Mouse (Mus musculus) testis, postnatal 14 days (tissue): ENCODE results near the gene Gja5.

Experiments
- DNase-seq: peaks from one replicate; pipeline ENCODE4 v3.0.0; 2021; ENCODE audit warnings: low spot score

Gene Gja5

GRCm38 (mm10) chr3:96904393-96904792, at the start of gene Gja5:
Gene Gja5 (plus strand): TSS chr3:96904693.
- no peak for DNase-seq

GRCm38 (mm10) chr3:96855833-96856232, 48.7 kb upstream of the Gja5 start:
- DNase-seq: no peak

- DNase-seq: no peak
These were observed 44.0 kb upstream of the Gja5 start for GRCm38 (mm10) chr3:96860498-96860897.

GRCm38 (mm10) chr3:96867863-96868262, 36.6 kb upstream of the Gja5 start:
- no peak for DNase-seq

- no peak for DNase-seq
These were observed 35.9 kb upstream of the Gja5 start for GRCm38 (mm10) chr3:96868566-96868965.

DNA sequence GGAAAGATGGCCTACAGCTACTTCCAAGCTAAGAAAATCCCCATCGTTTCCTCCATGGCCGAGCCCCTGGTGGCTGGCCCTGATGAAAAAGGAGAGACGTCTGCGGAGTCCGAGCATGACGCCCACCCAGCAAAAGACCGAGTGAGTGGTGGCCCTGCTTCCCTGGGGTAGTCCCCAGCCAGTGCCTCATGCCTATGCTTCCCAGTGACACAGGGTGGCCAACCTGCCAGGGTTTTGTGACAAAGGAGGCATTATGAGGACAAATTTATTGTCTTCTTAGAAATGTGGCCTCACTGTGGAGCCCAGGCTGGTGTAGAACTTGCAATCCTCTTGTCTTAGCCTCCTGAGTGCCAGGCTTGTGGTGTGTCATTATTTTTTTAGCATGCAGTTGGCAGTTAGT, 35.4 kb upstream of the Gja5 start:
- DNase-seq: no peak

DNA sequence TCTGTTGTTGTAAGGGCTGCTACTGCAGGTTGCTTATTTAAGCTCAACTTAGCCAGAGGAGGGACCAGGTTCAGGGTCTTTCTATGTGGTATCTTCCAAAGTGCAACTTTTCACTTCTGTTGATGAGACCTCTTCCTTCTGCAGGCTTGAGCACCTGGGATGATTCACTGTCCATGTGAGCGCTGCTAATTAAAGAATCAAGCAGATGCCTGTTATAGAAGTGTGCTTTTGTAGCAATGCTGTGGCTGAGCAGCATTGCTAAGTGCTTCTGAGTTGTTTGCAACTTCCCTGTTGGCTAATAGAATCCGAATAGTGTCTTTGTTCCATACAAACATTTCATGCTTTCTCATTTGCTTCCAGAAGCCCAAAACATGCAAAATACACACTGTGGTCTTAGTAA, 34.2 kb upstream of the Gja5 start:
- no peak for DNase-seq

GRCm38 (mm10) chr3:96871070-96871469, 33.4 kb upstream of the Gja5 start:
- no peak for DNase-seq

DNA sequence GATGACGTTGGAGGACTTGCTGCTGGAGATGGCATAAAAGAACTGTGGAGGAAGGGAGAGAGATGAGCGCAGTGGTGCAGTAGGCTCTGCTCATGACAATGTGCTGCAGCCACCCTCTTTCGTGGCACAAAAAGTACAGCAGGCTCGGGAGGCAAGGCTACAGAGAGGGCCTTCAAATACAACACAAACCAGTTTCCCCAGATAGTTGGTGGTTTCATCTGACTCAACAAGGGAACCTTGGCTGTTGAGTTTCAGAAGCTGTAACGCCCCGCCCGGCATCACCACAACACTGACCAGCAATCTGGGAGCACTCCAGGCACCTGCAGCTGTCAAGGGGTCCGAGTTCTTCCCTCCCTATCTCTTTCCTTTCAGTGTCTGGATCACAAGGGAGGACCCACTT, 32.0 kb upstream of the Gja5 start:
- no peak for DNase-seq

DNA sequence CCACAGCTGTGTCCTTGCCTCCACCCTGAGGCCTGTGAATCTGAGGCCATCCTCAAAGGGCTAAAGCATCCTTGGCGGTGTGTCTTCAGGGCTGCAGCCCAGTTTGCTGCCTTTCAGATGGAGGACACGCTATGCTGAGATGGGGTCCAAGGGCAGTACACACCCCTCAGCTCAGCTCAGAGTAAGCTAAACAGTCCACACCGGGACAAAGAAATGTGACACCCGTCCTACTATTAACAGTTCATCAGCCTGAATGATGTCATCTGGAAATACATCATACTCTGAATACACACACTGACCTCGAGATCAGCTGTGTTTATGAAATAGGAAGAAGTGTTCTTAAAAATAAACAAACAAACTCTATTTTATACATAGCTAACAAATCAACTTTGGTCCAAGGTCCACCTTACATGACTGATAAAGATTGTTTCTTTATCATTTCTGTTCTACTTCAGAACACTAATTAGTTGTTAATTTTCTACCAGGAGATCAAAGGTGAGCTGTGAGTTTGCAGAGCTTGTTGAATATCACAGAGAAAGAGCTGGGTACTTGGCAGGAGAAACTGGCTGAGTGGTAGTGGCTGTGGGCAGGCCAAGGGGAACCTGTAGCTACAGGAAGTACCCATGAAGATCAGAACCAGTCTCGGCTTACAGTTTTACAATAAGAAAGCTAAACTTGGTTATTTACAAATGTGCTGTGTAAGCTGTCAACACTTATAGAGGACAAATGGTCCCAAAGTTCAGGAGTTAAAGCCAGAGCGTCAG, 29.5 kb upstream of the Gja5 start:
- DNase-seq: no peak

GRCm38 (mm10) chr3:96879536-96879935, 25.0 kb upstream of the Gja5 start:
- no peak for DNase-seq

- no peak for DNase-seq
These were observed 24.1 kb upstream of the Gja5 start for GRCm38 (mm10) chr3:96880385-96880784.

DNA sequence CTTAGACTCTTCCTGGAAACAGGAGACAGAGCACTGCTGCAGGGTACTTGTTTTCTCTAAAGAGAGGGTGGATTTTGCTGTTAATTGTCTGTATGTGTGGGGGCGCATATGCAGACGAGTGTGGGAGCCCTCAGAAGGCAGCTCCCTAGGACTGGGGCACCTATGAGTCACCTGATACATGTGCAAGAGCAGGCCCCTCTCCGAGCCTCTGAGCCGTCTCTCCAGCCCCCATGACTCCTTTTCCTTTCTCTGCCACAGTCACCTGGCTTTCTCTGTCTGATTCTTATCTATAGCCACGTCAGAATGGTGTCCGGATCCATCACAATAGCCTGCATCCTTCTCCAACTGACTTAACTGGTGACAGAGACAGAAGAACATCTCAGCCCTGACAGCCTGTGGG, 22.9 kb upstream of the Gja5 start:
- no peak for DNase-seq

GRCm38 (mm10) chr3:96882061-96882849, 22.2 kb upstream of the Gja5 start:
- DNase-seq: no peak

- DNase-seq: no peak
These were observed 20.8 kb upstream of the Gja5 start for GRCm38 (mm10) chr3:96883690-96884089.

GRCm38 (mm10) chr3:96902336-96902999, 2.0 kb upstream of the Gja5 start:
- DNase-seq: no peak

GRCm38 (mm10) chr3:96904851-96905541, 503 bp downstream of the Gja5 start, which contains the start of gene Gpr89:
Gene Gpr89 (minus strand): TSS chr3:96905346.
- peak; percentile 97 for DNase-seq

GRCm38 (mm10) chr3:96905592-96905991, 1.1 kb downstream of the Gja5 start:
- no peak for DNase-seq

- DNase-seq: no peak
These were observed 16.5 kb downstream of the Gja5 start for GRCm38 (mm10) chr3:96920991-96921390.

DNA sequence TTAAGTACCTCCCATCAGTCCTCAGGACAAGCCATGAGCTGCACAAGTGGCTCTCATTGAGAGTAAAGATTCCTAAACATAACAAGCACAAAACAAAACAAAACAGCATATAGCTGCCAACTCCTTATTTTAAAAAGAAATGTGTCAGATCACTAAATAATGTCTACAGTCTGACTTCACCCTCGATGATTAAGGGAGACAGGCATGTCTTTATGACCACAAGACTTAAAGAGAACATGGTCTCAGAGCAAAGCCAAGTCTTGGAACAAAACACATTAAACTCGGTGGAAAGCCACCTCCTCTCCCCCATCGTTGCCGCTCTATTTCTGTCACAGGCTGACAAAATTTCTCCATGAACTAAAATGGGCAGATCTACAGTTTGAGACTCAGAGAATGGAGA, 20.1 kb downstream of the Gja5 start:
- DNase-seq: no peak

- no peak for DNase-seq
These were observed 21.4 kb downstream of the Gja5 start, which contains the start of gene Gja8 for GRCm38 (mm10) chr3:96925920-96926319. Gene Gja8 (minus strand): TSS chr3:96926020.

- DNase-seq: no peak
These were observed 26.8 kb downstream of the Gja5 start for GRCm38 (mm10) chr3:96931261-96931681.
